Mouse (Mus musculus): ENCODE results near the gene Gm10645. TPM values are rescaled to one million over a fixed set of nuclear protein-coding genes. Genes with fewer than 3 reads are reported as not detected.

Gene Gm10645
- polyA plus RNA-seq, 1 experiment from 2014 or later: 0.80 TPM

GRCm38 (mm10) chr8:83187363-83187962, 21.5 kb upstream of the Gm10645 start:
- no peak overlapping the region for H3K4me2 ChIP-seq
- H3K4me3 ChIP-seq: no peak overlapping the region
- H3K9me3 ChIP-seq: no peaks in the 10 kb centered on the region
- H3K27ac ChIP-seq (replicated peaks): no peak overlapping the region
- WGBS: 83% methylated on average over 10 of the region's 10 CpGs
- peaks cover 19% of the 10 kb centered on the region for H3K4me1 ChIP-seq
- H3K27me3 ChIP-seq (replicated peaks): no peaks in the 10 kb centered on the region
- no peaks in the 10 kb centered on the region for H3K36me3 ChIP-seq
- ATAC-seq (ENCODE audit: extremely low read depth, insufficient number of reproducible peaks, low FRiP score, low TSS enrichment): no peak
- no peak overlapping the region for H3K9ac ChIP-seq

DNA sequence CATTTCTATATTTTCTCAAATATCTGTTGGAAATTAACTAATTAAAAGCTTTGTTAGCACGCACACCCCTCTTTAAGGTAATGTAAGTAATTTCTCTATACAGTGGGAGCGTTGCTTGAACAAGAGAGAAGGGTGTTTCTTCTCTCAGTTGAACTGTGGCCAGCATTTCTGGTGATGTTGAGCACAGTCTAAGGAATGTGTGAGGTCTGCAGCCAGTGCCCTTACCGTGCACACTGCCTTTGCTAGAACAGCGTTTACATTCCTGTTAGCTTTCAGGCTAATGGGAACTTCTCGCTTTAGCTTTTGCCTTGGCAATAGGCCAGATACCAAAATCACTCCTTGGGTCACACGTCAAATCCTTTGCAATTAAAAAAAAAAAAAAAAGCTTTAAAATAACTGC, 20.4 kb upstream of the Gm10645 start:
- H3K4me3 ChIP-seq: no peak overlapping the region
- H3K4me2 ChIP-seq: no peak overlapping the region
- H3K9me3 ChIP-seq: no peaks in the 10 kb centered on the region
- H3K27ac ChIP-seq (replicated peaks): no peak overlapping the region
- 29% methylated on average over 6 of the region's 6 CpGs for WGBS
- no peaks in the 10 kb centered on the region for H3K27me3 ChIP-seq (replicated peaks)
- H3K9ac ChIP-seq: no peak overlapping the region
- H3K36me3 ChIP-seq: no peaks in the 10 kb centered on the region
- H3K4me1 ChIP-seq: peaks cover 19% of the 10 kb centered on the region
- ATAC-seq (ENCODE audit: extremely low read depth, insufficient number of reproducible peaks, low FRiP score, low TSS enrichment): no peak

GRCm38 (mm10) chr8:83182784-83183183, 16.8 kb upstream of the Gm10645 start:
- ATAC-seq (ENCODE audit: extremely low read depth, insufficient number of reproducible peaks, low FRiP score, low TSS enrichment): no peak
- H3K27ac ChIP-seq (replicated peaks): 0 out of 2 replicates have a peak overlapping the region, but pooled peaks have one; percentile 10
- no peaks in the 10 kb centered on the region for H3K36me3 ChIP-seq
- no peaks in the 10 kb centered on the region; the same call in 1 of the 2 replicates for H3K27me3 ChIP-seq (replicated peaks)
- H3K4me3 ChIP-seq: no peak overlapping the region
- WGBS: 71% methylated on average over 5 of the region's 5 CpGs
- H3K9me3 ChIP-seq: no peaks in the 10 kb centered on the region
- H3K9ac ChIP-seq: no peak overlapping the region
- peaks cover 24% of the 10 kb centered on the region for H3K4me1 ChIP-seq
- H3K4me2 ChIP-seq: no peak overlapping the region

- Histone ChIP-seq H3K9ac (no peak overlapping the region), H3K4me3 (no peak overlapping the region), H3K4me2 (no peak overlapping the region), H3K27me3 (replicated peaks) (no peaks in the 10 kb centered on the region; the same call in 1 of the 2 replicates), H3K4me1 (peaks cover 30% of the 10 kb centered on the region), H3K36me3 (no peaks in the 10 kb centered on the region), H3K27ac (replicated peaks) (no peak overlapping the region), H3K9me3 (no peaks in the 10 kb centered on the region)
- WGBS: 75% methylated on average over 6 of the region's 6 CpGs
- ATAC-seq (ENCODE audit: extremely low read depth, insufficient number of reproducible peaks, low FRiP score, low TSS enrichment): no peak
Measured at GRCm38 (mm10) chr8:83181851-83182482, 16.0 kb upstream of the Gm10645 start.

DNA sequence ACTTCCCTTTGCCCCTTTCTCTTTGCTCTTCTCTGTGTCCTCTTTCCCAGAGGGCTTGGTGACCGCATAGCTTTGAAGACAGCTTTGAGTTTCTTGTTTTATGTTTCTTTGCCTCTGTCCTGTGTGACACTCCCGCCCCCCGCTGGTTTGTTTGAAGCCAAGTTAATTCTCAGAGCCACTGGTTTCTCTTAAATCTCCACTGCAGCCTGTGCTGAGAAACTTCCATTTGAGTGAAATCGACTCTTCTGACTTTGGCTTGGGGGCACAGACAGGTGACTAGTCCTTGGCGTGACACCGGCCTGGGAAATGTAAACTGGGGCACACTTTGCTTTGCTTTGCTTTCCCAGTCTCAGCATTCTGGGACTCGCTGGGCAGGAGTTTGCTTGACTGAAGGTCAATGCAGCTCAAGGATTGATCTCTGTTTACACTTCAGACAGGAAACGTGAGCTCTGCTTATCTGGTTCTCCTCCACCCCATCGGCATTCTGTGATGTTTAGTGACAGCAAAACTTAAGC, 12.3 kb upstream of the Gm10645 start:
- H3K4me1 ChIP-seq: peaks cover 20% of the 10 kb centered on the region
- peak overlapping the region; percentile 33; the same call in 1 of the 2 replicates for H3K9ac ChIP-seq
- H3K4me2 ChIP-seq: peak overlapping the region; percentile 37
- ATAC-seq (ENCODE audit: extremely low read depth, insufficient number of reproducible peaks, low FRiP score, low TSS enrichment): no peak
- no peaks in the 10 kb centered on the region; the same call in 1 of the 2 replicates for H3K27me3 ChIP-seq (replicated peaks)
- 7% methylated on average over 9 of the region's 9 CpGs for WGBS
- no peaks in the 10 kb centered on the region for H3K9me3 ChIP-seq
- H3K4me3 ChIP-seq: no peak overlapping the region
- H3K36me3 ChIP-seq: no peaks in the 10 kb centered on the region
- H3K27ac ChIP-seq (replicated peaks): peak overlapping the region; percentile 20; the same call in 1 of the 2 replicates

DNA sequence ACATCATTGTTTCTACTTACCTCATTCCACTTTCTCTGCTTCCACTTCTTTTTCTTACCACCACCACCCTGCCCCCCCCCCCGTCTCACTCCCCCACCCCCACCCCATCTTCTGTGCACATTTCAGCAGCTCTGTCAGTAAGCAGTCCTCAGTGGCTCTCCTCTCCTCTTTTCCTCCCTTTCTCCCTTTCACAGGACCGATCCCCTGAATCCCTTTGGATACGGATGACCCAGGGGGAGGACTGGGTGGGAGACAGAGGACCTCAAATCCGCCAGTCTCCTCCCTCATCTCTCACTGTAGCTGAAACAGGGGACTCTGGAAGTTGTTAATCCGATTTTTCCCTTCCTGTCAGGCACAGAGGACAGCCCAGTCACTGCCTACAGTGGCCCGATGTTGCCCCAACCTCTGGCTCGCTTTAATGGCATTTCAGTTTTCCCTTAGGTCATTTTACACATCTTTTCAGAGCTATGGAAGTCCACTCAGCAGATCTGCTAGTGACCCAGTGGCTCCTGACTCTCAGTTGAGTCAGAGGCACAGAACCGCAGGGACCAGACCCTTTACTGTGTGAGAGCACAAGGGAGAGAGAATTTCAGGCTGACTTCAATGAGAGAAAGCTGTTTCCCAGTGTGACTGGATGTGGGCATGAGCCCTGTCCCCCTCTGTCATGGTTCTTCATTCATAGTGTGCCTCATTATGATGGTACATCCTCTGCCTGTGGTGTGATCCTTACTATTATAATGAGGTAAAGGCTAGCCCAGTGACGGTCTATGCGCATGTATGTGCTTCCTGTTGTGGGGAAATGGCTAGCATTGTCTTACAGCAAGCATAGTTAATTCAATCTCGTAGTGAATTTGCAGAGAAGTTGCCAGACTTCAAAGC, 11.6 kb upstream of the Gm10645 start:
- Histone ChIP-seq H3K4me3 (no peak overlapping the region), H3K36me3 (no peaks in the 10 kb centered on the region), H3K27me3 (replicated peaks) (no peaks in the 10 kb centered on the region; the same call in 1 of the 2 replicates), H3K4me2 (peak overlapping the region; percentile 37), H3K9ac (peak overlapping the region; percentile 33; the same call in 1 of the 2 replicates), H3K27ac (replicated peaks) (peak overlapping the region; percentile 20; the same call in 1 of the 2 replicates), H3K4me1 (peaks cover 14% of the 10 kb centered on the region), H3K9me3 (no peaks in the 10 kb centered on the region)
- WGBS: 20% methylated on average over 11 of the region's 11 CpGs
- no peak for ATAC-seq (ENCODE audit: extremely low read depth, insufficient number of reproducible peaks, low FRiP score, low TSS enrichment)

GRCm38 (mm10) chr8:83176785-83177184, 10.8 kb upstream of the Gm10645 start:
- no peak for ATAC-seq (ENCODE audit: extremely low read depth, insufficient number of reproducible peaks, low FRiP score, low TSS enrichment)
- H3K4me1 ChIP-seq: peaks cover 14% of the 10 kb centered on the region
- 22% methylated on average over 2 of the region's 2 CpGs for WGBS
- H3K27ac ChIP-seq (replicated peaks): no peak overlapping the region
- no peaks in the 10 kb centered on the region for H3K36me3 ChIP-seq
- H3K4me2 ChIP-seq: no peak overlapping the region
- H3K9me3 ChIP-seq: no peaks in the 10 kb centered on the region
- H3K9ac ChIP-seq: no peak overlapping the region
- H3K4me3 ChIP-seq: no peak overlapping the region
- no peaks in the 10 kb centered on the region; the same call in 1 of the 2 replicates for H3K27me3 ChIP-seq (replicated peaks)

- Histone ChIP-seq H3K4me3 (no peak overlapping the region), H3K4me1 (peaks cover 14% of the 10 kb centered on the region), H3K9me3 (no peaks in the 10 kb centered on the region), H3K27me3 (replicated peaks) (no peaks in the 10 kb centered on the region; the same call in 1 of the 2 replicates), H3K27ac (replicated peaks) (no peak overlapping the region), H3K4me2 (no peak overlapping the region), H3K36me3 (no peaks in the 10 kb centered on the region), H3K9ac (no peak overlapping the region)
- no peak for ATAC-seq (ENCODE audit: extremely low read depth, insufficient number of reproducible peaks, low FRiP score, low TSS enrichment)
- 70% methylated on average over 10 of the region's 10 CpGs for WGBS
Measured at GRCm38 (mm10) chr8:83175680-83176079, 9.7 kb upstream of the Gm10645 start.

GRCm38 (mm10) chr8:83170894-83171293, 4.9 kb upstream of the Gm10645 start:
- 51% methylated on average over 6 of the region's 6 CpGs for WGBS
- ATAC-seq (ENCODE audit: extremely low read depth, insufficient number of reproducible peaks, low FRiP score, low TSS enrichment): no peak
- Histone ChIP-seq H3K9ac (no peak overlapping the region), H3K4me1 (no peaks in the 10 kb centered on the region), H3K9me3 (no peaks in the 10 kb centered on the region), H3K36me3 (no peaks in the 10 kb centered on the region), H3K27ac (replicated peaks) (no peak overlapping the region), H3K27me3 (replicated peaks) (peaks cover 20% of the 10 kb centered on the region), H3K4me2 (no peak overlapping the region), H3K4me3 (no peak overlapping the region)

- Histone ChIP-seq H3K4me1 (peaks cover 5% of the 10 kb centered on the region), H3K9ac (no peak overlapping the region), H3K4me3 (no peak overlapping the region), H3K4me2 (no peak overlapping the region), H3K27ac (replicated peaks) (no peak overlapping the region), H3K36me3 (no peaks in the 10 kb centered on the region), H3K9me3 (no peaks in the 10 kb centered on the region), H3K27me3 (replicated peaks) (peaks cover 21% of the 10 kb centered on the region)
- WGBS: 82% methylated on average over 2 of the region's 2 CpGs
- ATAC-seq (ENCODE audit: extremely low read depth, insufficient number of reproducible peaks, low FRiP score, low TSS enrichment): no peak
Measured at GRCm38 (mm10) chr8:83169709-83170108, 3.7 kb upstream of the Gm10645 start.

GRCm38 (mm10) chr8:83169127-83169526, 3.2 kb upstream of the Gm10645 start:
- H3K4me3 ChIP-seq: no peak overlapping the region
- H3K4me1 ChIP-seq: peaks cover 5% of the 10 kb centered on the region
- no peaks in the 10 kb centered on the region for H3K9me3 ChIP-seq
- no peak overlapping the region for H3K9ac ChIP-seq
- peaks cover 27% of the 10 kb centered on the region for H3K27me3 ChIP-seq (replicated peaks)
- H3K4me2 ChIP-seq: no peak overlapping the region
- no peak overlapping the region for H3K27ac ChIP-seq (replicated peaks)
- no peaks in the 10 kb centered on the region for H3K36me3 ChIP-seq
- WGBS: 75% methylated on average over 3 of the region's 3 CpGs
- no peak for ATAC-seq (ENCODE audit: extremely low read depth, insufficient number of reproducible peaks, low FRiP score, low TSS enrichment)

Data from heart, embryonic 13.5 days (tissue).